Mouse (Mus musculus): ENCODE data around the gene Isoc2a. TPM values are rescaled to one million over a fixed set of nuclear protein-coding genes. Genes with fewer than 3 reads are reported as not detected.
A peak's percentile ranks its signal among the peaks of the same experiment; 100 is the strongest.
"Not testable (repeated sequence)": the region's sequence is repeated elsewhere in the genome, so short reads cannot be mapped to it uniquely, and the experiment has no call there.

The Isoc2a gene
- polyA plus RNA-seq, 1 experiment from 2014 or later: 0.58 TPM

DNA sequence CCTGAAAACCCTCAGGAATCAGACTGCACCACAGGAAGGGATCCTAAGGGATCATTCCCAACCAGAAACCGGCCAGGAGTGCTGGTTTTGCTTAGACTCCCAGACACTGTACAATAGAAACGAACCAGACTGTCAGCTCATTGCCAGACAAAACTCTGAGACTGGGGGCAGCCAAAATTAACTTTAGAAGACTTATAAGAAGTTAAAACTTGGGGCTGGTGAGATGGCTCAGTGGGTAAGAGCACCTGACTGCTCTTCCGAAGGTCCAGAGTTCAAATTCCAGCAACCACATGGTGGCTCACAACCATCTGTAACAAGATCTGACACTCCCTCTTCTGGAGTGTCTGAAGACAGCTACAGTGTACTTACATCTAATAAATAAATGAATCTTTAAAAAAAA is 16.0 kb upstream of the Isoc2a start:
- not testable (repeated sequence) for H3K27ac ChIP-seq (ENCODE audit: low read depth, low read length); H3K4me3 ChIP-seq (ENCODE audit: low read depth, low read length); ATAC-seq (ENCODE audit: low read depth); H3K9me3 ChIP-seq (ENCODE audit: control insufficient read depth, low read length); H3K4me1 ChIP-seq (ENCODE audit: control insufficient read depth, insufficient read depth, low read length); H3K4me2 ChIP-seq (ENCODE audit: low read depth, low read length); H3K9ac ChIP-seq (replicated peaks; ENCODE audit: low read depth, low read length); H3K36me3 ChIP-seq (ENCODE audit: control insufficient read depth, insufficient read depth, low read length); H3K27me3 ChIP-seq (ENCODE audit: control insufficient read depth, insufficient read depth, low read length)
- 80% methylated on average over 3 of the region's 3 CpGs for WGBS

DNA sequence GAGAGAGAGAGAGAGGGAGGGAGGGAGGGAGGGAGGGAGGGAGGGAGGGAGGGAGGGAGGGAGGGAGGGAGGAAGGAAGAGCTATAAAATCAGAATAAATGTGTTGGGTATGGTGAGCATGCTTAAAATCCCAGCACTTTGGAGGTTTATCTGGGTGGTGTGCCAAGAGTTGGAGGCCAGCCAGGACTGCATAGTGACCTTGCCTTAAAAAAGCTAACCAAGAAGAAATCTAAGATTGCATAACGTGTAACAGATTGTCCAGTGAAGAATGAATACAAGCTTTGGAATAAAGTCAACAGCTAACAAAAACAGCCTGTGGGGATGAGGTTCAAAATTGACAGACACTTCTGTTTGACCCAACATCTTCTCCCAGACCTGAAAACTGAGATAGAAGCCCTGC is 13.9 kb upstream of the Isoc2a start:
- Histone ChIP-seq H3K9me3 (ENCODE audit: control insufficient read depth, low read length) (no peaks in the 10 kb centered on the region), H3K4me2 (ENCODE audit: low read depth, low read length) (no peak overlapping the region), H3K4me1 (ENCODE audit: control insufficient read depth, insufficient read depth, low read length) (no peaks in the 10 kb centered on the region), H3K4me3 (ENCODE audit: low read depth, low read length) (no peak overlapping the region), H3K27me3 (ENCODE audit: control insufficient read depth, insufficient read depth, low read length) (no peaks in the 10 kb centered on the region), H3K9ac (replicated peaks; ENCODE audit: low read depth, low read length) (no peak overlapping the region), H3K36me3 (ENCODE audit: control insufficient read depth, insufficient read depth, low read length) (no peaks in the 10 kb centered on the region), H3K27ac (ENCODE audit: low read depth, low read length) (no peak overlapping the region)
- 56% methylated on average over 1 of the region's 1 CpGs for WGBS
- ATAC-seq (ENCODE audit: low read depth): no peak

DNA sequence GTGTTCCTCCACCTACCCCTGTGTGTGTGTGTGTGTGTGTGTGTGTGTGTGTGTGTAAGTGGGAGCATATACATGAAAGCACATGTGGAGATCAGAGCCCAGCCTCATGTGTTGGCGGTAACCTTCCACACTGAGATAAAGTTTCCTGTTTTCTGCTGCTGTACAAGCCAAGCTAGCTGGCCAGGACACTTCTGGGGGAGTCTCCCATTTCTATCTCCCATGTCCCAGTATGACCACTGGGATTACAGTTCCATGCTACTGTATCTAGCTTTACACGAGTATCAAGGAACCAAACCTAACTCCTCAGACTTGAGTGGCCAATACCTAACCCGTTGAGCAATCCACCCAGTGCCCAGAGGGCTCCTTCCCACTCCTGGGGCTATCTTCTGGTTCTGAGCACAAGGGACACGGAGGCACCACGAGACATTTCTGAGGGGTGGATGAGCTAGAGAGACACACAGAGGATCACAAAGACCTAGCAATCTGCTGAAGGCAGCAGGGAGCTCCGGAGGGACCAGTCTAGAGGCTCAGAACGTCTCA is 13.3 kb upstream of the Isoc2a start:
- Histone ChIP-seq H3K27ac (ENCODE audit: low read depth, low read length) (no peak overlapping the region), H3K9me3 (ENCODE audit: control insufficient read depth, low read length) (no peaks in the 10 kb centered on the region), H3K27me3 (ENCODE audit: control insufficient read depth, insufficient read depth, low read length) (no peaks in the 10 kb centered on the region), H3K4me2 (ENCODE audit: low read depth, low read length) (no peak overlapping the region), H3K36me3 (ENCODE audit: control insufficient read depth, insufficient read depth, low read length) (no peaks in the 10 kb centered on the region), H3K4me1 (ENCODE audit: control insufficient read depth, insufficient read depth, low read length) (no peaks in the 10 kb centered on the region), H3K4me3 (ENCODE audit: low read depth, low read length) (no peak overlapping the region), H3K9ac (replicated peaks; ENCODE audit: low read depth, low read length) (no peak overlapping the region)
- 81% methylated on average over 7 of the region's 7 CpGs for WGBS
- ATAC-seq (ENCODE audit: low read depth): no peak

DNA sequence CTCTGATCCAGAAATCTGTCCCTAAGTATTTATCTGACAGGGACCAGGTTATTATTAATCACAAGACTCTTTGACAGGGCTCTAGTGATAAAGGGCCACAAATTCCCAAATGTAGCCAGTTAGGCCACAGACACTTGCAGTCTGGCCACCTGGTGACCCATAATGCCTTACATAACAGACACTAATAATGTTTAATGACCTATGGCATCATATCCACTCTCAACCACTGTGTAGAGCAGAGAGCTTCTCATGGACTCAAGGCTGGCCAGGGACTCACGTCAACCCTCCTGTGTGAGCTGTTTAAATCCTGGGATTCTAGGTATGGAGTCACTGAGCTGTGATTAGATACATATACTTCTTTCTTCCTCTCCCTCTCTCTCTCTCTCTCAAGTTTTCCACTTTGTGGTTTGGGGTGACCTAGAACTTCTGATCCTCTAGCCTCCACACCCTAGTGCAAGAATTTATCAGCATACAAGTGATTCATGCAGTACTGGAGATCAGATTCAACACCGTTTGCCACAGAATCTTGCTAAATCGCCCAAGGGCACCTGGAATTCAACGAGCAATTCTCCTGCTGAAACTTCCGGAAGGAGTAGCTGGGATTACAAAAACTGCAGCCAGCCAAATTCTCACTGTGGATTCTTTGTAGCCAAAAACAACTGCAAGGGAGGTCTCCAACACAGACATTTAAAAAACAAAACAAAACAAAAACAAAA is 12.7 kb upstream of the Isoc2a start:
- H3K4me2 ChIP-seq (ENCODE audit: low read depth, low read length): no peak overlapping the region
- no peak overlapping the region for H3K4me3 ChIP-seq (ENCODE audit: low read depth, low read length)
- H3K36me3 ChIP-seq (ENCODE audit: control insufficient read depth, insufficient read depth, low read length): no peaks in the 10 kb centered on the region
- no peak for ATAC-seq (ENCODE audit: low read depth)
- WGBS: 87% methylated on average over 5 of the region's 5 CpGs
- H3K4me1 ChIP-seq (ENCODE audit: control insufficient read depth, insufficient read depth, low read length): no peaks in the 10 kb centered on the region
- H3K9me3 ChIP-seq (ENCODE audit: control insufficient read depth, low read length): no peaks in the 10 kb centered on the region
- no peak overlapping the region for H3K27ac ChIP-seq (ENCODE audit: low read depth, low read length)
- no peaks in the 10 kb centered on the region for H3K27me3 ChIP-seq (ENCODE audit: control insufficient read depth, insufficient read depth, low read length)
- no peak overlapping the region for H3K9ac ChIP-seq (replicated peaks; ENCODE audit: low read depth, low read length)

DNA sequence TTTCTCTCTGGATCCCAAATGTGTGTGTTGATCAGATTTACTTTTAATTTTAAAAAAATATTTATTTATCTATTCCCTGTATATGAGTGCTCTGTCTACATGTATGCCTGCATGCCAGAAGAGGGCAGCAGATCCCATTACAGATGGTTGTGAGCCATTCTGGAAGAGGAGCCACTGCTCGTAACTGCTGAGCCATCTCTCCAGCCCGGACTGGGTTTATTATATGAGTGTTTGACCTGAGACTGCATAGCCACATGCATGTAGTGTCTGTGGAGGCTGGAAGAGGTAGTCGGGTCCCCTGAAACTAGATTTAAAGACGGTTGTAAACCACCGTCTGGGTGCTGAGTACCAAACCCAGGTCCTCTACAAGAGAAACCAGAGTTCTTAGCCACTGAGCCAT is 11.9 kb upstream of the Isoc2a start:
- Histone ChIP-seq H3K4me2 (ENCODE audit: low read depth, low read length) (no peak overlapping the region), H3K9ac (replicated peaks; ENCODE audit: low read depth, low read length) (no peak overlapping the region), H3K9me3 (ENCODE audit: control insufficient read depth, low read length) (no peaks in the 10 kb centered on the region), H3K27me3 (ENCODE audit: control insufficient read depth, insufficient read depth, low read length) (no peaks in the 10 kb centered on the region), H3K4me1 (ENCODE audit: control insufficient read depth, insufficient read depth, low read length) (no peaks in the 10 kb centered on the region), H3K36me3 (ENCODE audit: control insufficient read depth, insufficient read depth, low read length) (no peaks in the 10 kb centered on the region), H3K27ac (ENCODE audit: low read depth, low read length) (0 out of 2 replicates have a peak overlapping the region, but pooled peaks have one; percentile 69), H3K4me3 (ENCODE audit: low read depth, low read length) (peak overlapping the region; percentile 59; the same call in 1 of the 2 replicates)
- no peak for ATAC-seq (ENCODE audit: low read depth)
- WGBS: 56% methylated on average over 5 of the region's 5 CpGs

GRCm38 (mm10) chr7:4865579-4866493 is 11.1 kb upstream of the Isoc2a start:
- 3% methylated on average over 40 of the region's 40 CpGs for WGBS
- ATAC-seq (ENCODE audit: low read depth): peak; percentile 100
- no peaks in the 10 kb centered on the region for H3K4me1 ChIP-seq (ENCODE audit: control insufficient read depth, insufficient read depth, low read length)
- H3K9ac ChIP-seq (replicated peaks; ENCODE audit: low read depth, low read length): peak overlapping the region; percentile 69
- H3K4me2 ChIP-seq (ENCODE audit: low read depth, low read length): peak overlapping the region; percentile 73
- H3K4me3 ChIP-seq (ENCODE audit: low read depth, low read length): peak overlapping the region; percentile 59
- H3K27me3 ChIP-seq (ENCODE audit: control insufficient read depth, insufficient read depth, low read length): no peaks in the 10 kb centered on the region
- peak overlapping the region; percentile 80 for H3K27ac ChIP-seq (ENCODE audit: low read depth, low read length)
- no peaks in the 10 kb centered on the region for H3K36me3 ChIP-seq (ENCODE audit: control insufficient read depth, insufficient read depth, low read length)
- H3K9me3 ChIP-seq (ENCODE audit: control insufficient read depth, low read length): no peaks in the 10 kb centered on the region

DNA sequence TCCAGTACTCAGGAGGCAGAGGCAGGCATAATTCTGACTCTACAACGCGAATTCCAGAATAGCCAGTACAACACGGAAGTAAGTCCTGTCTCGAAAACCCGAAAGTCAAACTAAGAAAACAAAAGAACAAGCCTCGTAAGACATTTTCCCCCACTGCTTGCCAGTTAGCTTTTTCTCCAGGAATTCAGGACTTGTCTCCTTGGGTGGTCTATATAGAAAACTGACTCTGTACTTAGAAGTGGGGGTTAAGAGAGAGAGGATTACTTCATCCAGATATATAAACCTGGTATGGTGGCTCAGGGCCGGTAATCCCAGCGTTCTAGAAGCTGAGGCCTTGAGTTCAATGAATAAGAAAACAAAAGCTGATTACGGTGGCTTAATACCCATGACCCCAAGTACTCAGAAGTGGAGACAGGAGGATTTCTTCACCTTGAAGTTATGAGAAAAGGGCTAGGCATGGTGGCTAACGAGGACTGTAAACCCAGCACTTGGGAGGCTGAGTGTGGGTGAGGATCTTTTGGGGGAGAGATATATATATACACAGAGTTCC is 10.2 kb upstream of the Isoc2a start:
- Histone ChIP-seq H3K4me1 (ENCODE audit: control insufficient read depth, insufficient read depth, low read length) (no peaks in the 10 kb centered on the region), H3K9me3 (ENCODE audit: control insufficient read depth, low read length) (no peaks in the 10 kb centered on the region), H3K4me3 (ENCODE audit: low read depth, low read length) (peak overlapping the region; percentile 59), H3K36me3 (ENCODE audit: control insufficient read depth, insufficient read depth, low read length) (no peaks in the 10 kb centered on the region), H3K27ac (ENCODE audit: low read depth, low read length) (peak overlapping the region; percentile 80), H3K27me3 (ENCODE audit: control insufficient read depth, insufficient read depth, low read length) (no peaks in the 10 kb centered on the region), H3K9ac (replicated peaks; ENCODE audit: low read depth, low read length) (peak overlapping the region; percentile 69), H3K4me2 (ENCODE audit: low read depth, low read length) (peak overlapping the region; percentile 73)
- no peak for ATAC-seq (ENCODE audit: low read depth)
- WGBS: 39% methylated on average over 10 of the region's 10 CpGs

- no peaks in the 10 kb centered on the region for H3K4me1 ChIP-seq (ENCODE audit: control insufficient read depth, insufficient read depth, low read length)
- H3K9ac ChIP-seq (replicated peaks; ENCODE audit: low read depth, low read length): no peak within 1 kb of the TSS
- no peaks in the 10 kb centered on the region for H3K27me3 ChIP-seq (ENCODE audit: control insufficient read depth, insufficient read depth, low read length)
- H3K4me3 ChIP-seq (ENCODE audit: low read depth, low read length): no peak within 1 kb of the TSS
- H3K27ac ChIP-seq (ENCODE audit: low read depth, low read length): no peak within 1 kb of the TSS
- H3K4me2 ChIP-seq (ENCODE audit: low read depth, low read length): no peak within 1 kb of the TSS
- H3K9me3 ChIP-seq (ENCODE audit: control insufficient read depth, low read length): no peaks in the 10 kb centered on the region
- ATAC-seq (ENCODE audit: low read depth): no peak
- 49% methylated on average over 6 of the region's 6 CpGs for WGBS
- H3K36me3 ChIP-seq (ENCODE audit: control insufficient read depth, insufficient read depth, low read length): no peaks in the 10 kb centered on the region
Measured at GRCm38 (mm10) chr7:4870133-4870532, 6.8 kb upstream of the Isoc2a start, which contains the start of gene Isoc2b. TSS of gene Isoc2b (minus strand) at chr7:4870258.
